In genomic region chr14:18238750-18239731, GRCm38 (mm10) we compare ENCODE assay signal across 8 mouse cellular contexts. TPM values are rescaled to one million over a fixed set of nuclear protein-coding genes. Genes with fewer than 3 reads are reported as not detected.
A peak's percentile ranks its signal among the peaks of the same experiment; 100 is the strongest.
DNase-seq lines count a peak whose midpoint lies in the region; ATAC-seq and TF ChIP-seq lines count a peak whose summit lies in the region.

TSS of gene Nr1d2 (minus strand) at chr14:18239127.

- no peaks in the 10 kb centered on the region for H3K9me3 ChIP-seq in kidney, embryonic 14.5 days (ENCODE audit: control insufficient read depth, low read length)
- H3K9me3 ChIP-seq in limb, embryonic 15.5 days, result no peaks in the 10 kb centered on the region

- H3K27me3 ChIP-seq in kidney, embryonic 14.5 days (ENCODE audit: control insufficient read depth, insufficient read depth, low read length), result no peaks in the 10 kb centered on the region
- no peaks in the 10 kb centered on the region for H3K27me3 ChIP-seq in limb, embryonic 15.5 days

- H3K36me3 ChIP-seq in kidney, embryonic 14.5 days (ENCODE audit: control insufficient read depth, insufficient read depth, low read length), result no peaks in the 10 kb centered on the region
- no peaks in the 10 kb centered on the region for H3K36me3 ChIP-seq in limb, embryonic 15.5 days

- DNase-seq in A20 (ENCODE audit: low read depth, low spot score), result peak; percentile 98
- peak; percentile 100 for DNase-seq in heart, adult 9 months (ENCODE audit: low spot score in 2 of 2)
- peak; percentile 92 to 96 for DNase-seq in monocyte, adult 2 months (ENCODE audit: low read depth in 1 of 2, low spot score in 2 of 2)
- peak; percentile 95 to 96 for DNase-seq in spleen, postnatal 36 days (ENCODE audit: low spot score in 2 of 2)

- peaks cover 13% of the 10 kb centered on the region for H3K4me1 ChIP-seq in bone marrow macrophage, adult 2 months (ENCODE audit: control insufficient read depth, insufficient read depth, low read length)
- H3K4me1 ChIP-seq in embryonic fibroblast, embryonic 13.5 days (ENCODE audit: control insufficient read depth, insufficient read depth, low read length), result peaks cover 8% of the 10 kb centered on the region; the same call in 1 of the 2 replicates
- 0 out of 2 replicates have a peak, but pooled peaks cover 3% of the 10 kb centered on the region for H3K4me1 ChIP-seq in kidney, embryonic 14.5 days (ENCODE audit: control insufficient read depth, insufficient read depth, low read length)
- H3K4me1 ChIP-seq in limb, embryonic 15.5 days, result 0 out of 2 replicates have a peak, but pooled peaks cover 6% of the 10 kb centered on the region

- H3K9ac ChIP-seq in kidney, embryonic 14.5 days (ENCODE audit: low read depth, low read length), result peak within 1 kb of the TSS; percentile 70
- H3K9ac ChIP-seq in limb, embryonic 15.5 days, result peak within 1 kb of the TSS; percentile 54

- H3K4me3 ChIP-seq in bone marrow macrophage, adult 2 months (ENCODE audit: insufficient read depth, low read length), result peak within 1 kb of the TSS; percentile 89
- peak within 1 kb of the TSS; percentile 59 for H3K4me3 ChIP-seq in embryonic fibroblast, embryonic 13.5 days (ENCODE audit: insufficient read depth, low read length)
- H3K4me3 ChIP-seq in kidney, embryonic 14.5 days (ENCODE audit: low read length), result peak within 1 kb of the TSS; percentile 75
- H3K4me3 ChIP-seq in limb, embryonic 15.5 days, result peak within 1 kb of the TSS; percentile 91

- no peak for TF ChIP-seq POLR2A in bone marrow macrophage, adult 2 months (IDR thresholded peaks at IDR 0.05; ENCODE audit: borderline replicate concordance, low read depth, low read length)
- TF ChIP-seq POLR2A in embryonic fibroblast, embryonic 13.5 days (IDR thresholded peaks at IDR 0.05; ENCODE audit: low read depth, low read length), result peak; percentile 72

- ATAC-seq in kidney, embryonic 14.5 days (ENCODE audit: low FRiP score, low TSS enrichment), result peak; percentile 96
- peak; percentile 92 for ATAC-seq in limb, embryonic 15.5 days (ENCODE audit: insufficient number of reproducible peaks, low FRiP score, low TSS enrichment, low read depth)

- peak within 1 kb of the TSS; percentile 53 for H3K4me2 ChIP-seq in kidney, embryonic 14.5 days (replicated peaks; ENCODE audit: low read depth, low read length)
- peak within 1 kb of the TSS; percentile 85 for H3K4me2 ChIP-seq in limb, embryonic 15.5 days

- H3K27ac ChIP-seq in bone marrow macrophage, adult 2 months (ENCODE audit: insufficient read depth, low read depth, low read length), result peak within 1 kb of the TSS; percentile 77
- peak within 1 kb of the TSS; percentile 76 for H3K27ac ChIP-seq in embryonic fibroblast, embryonic 13.5 days (ENCODE audit: insufficient read depth, low read length)
- peak within 1 kb of the TSS; percentile 88 for H3K27ac ChIP-seq in kidney, embryonic 14.5 days (ENCODE audit: low read depth, low read length)
- peak within 1 kb of the TSS; percentile 86 for H3K27ac ChIP-seq in limb, embryonic 15.5 days

- no peak for TF ChIP-seq CTCF in bone marrow macrophage, adult 2 months (IDR thresholded peaks at IDR 0.05; ENCODE audit: low read depth, low read length)
- TF ChIP-seq CTCF in embryonic fibroblast, embryonic 13.5 days (IDR thresholded peaks at IDR 0.05; ENCODE audit: borderline replicate concordance, insufficient read depth, low read length), result no peak

- WGBS in kidney, embryonic 14.5 days, result 1% methylated on average over 52 of the region's 66 CpGs
- WGBS in limb, embryonic 15.5 days, result 1% methylated on average over 55 of the region's 66 CpGs

RNA-seq across cellular contexts. Expression of gene Nr1d2, which starts in this region (rescaled TPM):
- polyA plus RNA-seq in bone marrow macrophage, adult 2 months (2012; ENCODE audit: insufficient read depth, insufficient read length, missing spikeins), result 44.7 and 47.6 TPM in 2 replicates
- 31.3 and 35.8 TPM in 2 replicates for polyA plus RNA-seq in embryonic fibroblast, embryonic 13.5 days (2011; ENCODE audit: insufficient read length, low read depth, missing spikeins)
- 5.7 and 11.8 TPM in 2 replicates for polyA plus RNA-seq in kidney, embryonic 14.5 days (2014; fragmentation: Nextera tagmentation; extraction: Ambion mirVana)
- 6.2 TPM in 2 replicates for polyA plus RNA-seq in limb, embryonic 15.5 days (2015; fragmentation: Nextera tagmentation; extraction: Ambion mirVana)

Comparison
In these comparisons a context has a peak if more than half of its experiments do, and no peak if none do; other contexts are left out.
1. Peak in every context shown above with its lines: DNase-seq, ATAC-seq, H3K4me3 ChIP-seq and H3K27ac ChIP-seq.